Mouse (Mus musculus): ENCODE results near the gene Nid1. TPM values are rescaled to one million over a fixed set of nuclear protein-coding genes. Genes with fewer than 3 reads are reported as not detected.

The Nid1 gene
- polyA plus RNA-seq, 1 experiment from 2014 or later: 36.2 TPM

GRCm38 (mm10) chr13:13481033-13481432, 43.7 kb downstream of the Nid1 start:
- no peaks in the 10 kb centered on the region for H3K36me3 ChIP-seq (ENCODE audit: control insufficient read depth, insufficient read depth, low read length)
- no peak overlapping the region for H3K27ac ChIP-seq (replicated peaks)
- H3K4me2 ChIP-seq (replicated peaks; ENCODE audit: low read depth): no peak overlapping the region
- DNase-seq (ENCODE audit: low spot score): peak; percentile 25
- H3K4me3 ChIP-seq (ENCODE audit: low read depth, low read length): no peak overlapping the region
- WGBS: 40% methylated on average over 5 of the region's 5 CpGs
- no peak overlapping the region for H3K9ac ChIP-seq (ENCODE audit: low read length)
- no peaks in the 10 kb centered on the region for H3K27me3 ChIP-seq (ENCODE audit: control insufficient read depth, insufficient read depth, low read length)
- TF ChIP-seq EP300 (optimal IDR thresholded peaks at IDR 0.05): no peak
- TF ChIP-seq CTCF (IDR thresholded peaks at IDR 0.05; ENCODE audit: low read depth): no peak
- no peaks in the 10 kb centered on the region for H3K9me3 ChIP-seq (ENCODE audit: control insufficient read depth, low read length)
- ATAC-seq (ENCODE audit: low FRiP score, low TSS enrichment): peak; percentile 65; the same call in 1 of the 2 replicates
- H3K4me1 ChIP-seq (replicated peaks; ENCODE audit: control insufficient read depth, insufficient read depth): no peaks in the 10 kb centered on the region

- H3K27ac ChIP-seq (replicated peaks): no peak overlapping the region
- H3K4me3 ChIP-seq (ENCODE audit: low read depth, low read length): no peak overlapping the region
- no peak overlapping the region for H3K4me2 ChIP-seq (replicated peaks; ENCODE audit: low read depth)
- ATAC-seq (ENCODE audit: low FRiP score, low TSS enrichment) (peak; percentile 66), DNase-seq (ENCODE audit: low spot score) (peak; percentile 24)
- H3K27me3 ChIP-seq (ENCODE audit: control insufficient read depth, insufficient read depth, low read length): no peaks in the 10 kb centered on the region
- H3K36me3 ChIP-seq (ENCODE audit: control insufficient read depth, insufficient read depth, low read length): no peaks in the 10 kb centered on the region
- H3K9me3 ChIP-seq (ENCODE audit: control insufficient read depth, low read length): no peaks in the 10 kb centered on the region
- no peaks in the 10 kb centered on the region for H3K4me1 ChIP-seq (replicated peaks; ENCODE audit: control insufficient read depth, insufficient read depth)
- no peak overlapping the region for H3K9ac ChIP-seq (ENCODE audit: low read length)
- 78% methylated on average over 16 of the region's 16 CpGs for WGBS
- TF ChIP-seq EP300 (optimal IDR thresholded peaks at IDR 0.05) (no peak), CTCF (IDR thresholded peaks at IDR 0.05; ENCODE audit: low read depth) (no peak)
These were observed 44.7 kb downstream of the Nid1 start for GRCm38 (mm10) chr13:13481875-13482674.

- no peak for TF ChIP-seq CTCF (IDR thresholded peaks at IDR 0.05; ENCODE audit: low read depth)
- no peak for TF ChIP-seq EP300 (optimal IDR thresholded peaks at IDR 0.05)
- Histone ChIP-seq H3K4me2 (replicated peaks; ENCODE audit: low read depth) (no peak overlapping the region), H3K27ac (replicated peaks) (no peak overlapping the region), H3K27me3 (ENCODE audit: control insufficient read depth, insufficient read depth, low read length) (no peaks in the 10 kb centered on the region), H3K4me1 (replicated peaks; ENCODE audit: control insufficient read depth, insufficient read depth) (no peaks in the 10 kb centered on the region), H3K4me3 (ENCODE audit: low read depth, low read length) (no peak overlapping the region), H3K9me3 (ENCODE audit: control insufficient read depth, low read length) (no peaks in the 10 kb centered on the region), H3K36me3 (ENCODE audit: control insufficient read depth, insufficient read depth, low read length) (no peaks in the 10 kb centered on the region), H3K9ac (ENCODE audit: low read length) (no peak overlapping the region)
- WGBS: 56% methylated on average over 7 of the region's 7 CpGs
- no peak for DNase-seq (ENCODE audit: low spot score)
- ATAC-seq (ENCODE audit: low FRiP score, low TSS enrichment): no peak
These were observed 47.0 kb downstream of the Nid1 start for GRCm38 (mm10) chr13:13484351-13484751.

- Histone ChIP-seq H3K4me1 (replicated peaks; ENCODE audit: control insufficient read depth, insufficient read depth) (no peaks in the 10 kb centered on the region), H3K27ac (replicated peaks) (no peak overlapping the region), H3K36me3 (ENCODE audit: control insufficient read depth, insufficient read depth, low read length) (no peaks in the 10 kb centered on the region), H3K4me2 (replicated peaks; ENCODE audit: low read depth) (no peak overlapping the region), H3K9me3 (ENCODE audit: control insufficient read depth, low read length) (no peaks in the 10 kb centered on the region), H3K4me3 (ENCODE audit: low read depth, low read length) (no peak overlapping the region), H3K9ac (ENCODE audit: low read length) (no peak overlapping the region), H3K27me3 (ENCODE audit: control insufficient read depth, insufficient read depth, low read length) (no peaks in the 10 kb centered on the region)
- TF ChIP-seq EP300 (optimal IDR thresholded peaks at IDR 0.05) (no peak), CTCF (IDR thresholded peaks at IDR 0.05; ENCODE audit: low read depth) (no peak)
- DNase-seq (ENCODE audit: low spot score) (no peak), ATAC-seq (ENCODE audit: low FRiP score, low TSS enrichment) (no peak)
- WGBS: 78% methylated on average over 2 of the region's 2 CpGs
These were observed 47.5 kb downstream of the Nid1 start for GRCm38 (mm10) chr13:13484883-13485282.

- H3K27ac ChIP-seq (replicated peaks): no peak overlapping the region
- no peak overlapping the region for H3K4me2 ChIP-seq (replicated peaks; ENCODE audit: low read depth)
- no peaks in the 10 kb centered on the region for H3K36me3 ChIP-seq (ENCODE audit: control insufficient read depth, insufficient read depth, low read length)
- DNase-seq (ENCODE audit: low spot score) (no peak), ATAC-seq (ENCODE audit: low FRiP score, low TSS enrichment) (no peak)
- H3K27me3 ChIP-seq (ENCODE audit: control insufficient read depth, insufficient read depth, low read length): no peaks in the 10 kb centered on the region
- no peak overlapping the region for H3K4me3 ChIP-seq (ENCODE audit: low read depth, low read length)
- no peaks in the 10 kb centered on the region for H3K9me3 ChIP-seq (ENCODE audit: control insufficient read depth, low read length)
- H3K4me1 ChIP-seq (replicated peaks; ENCODE audit: control insufficient read depth, insufficient read depth): no peaks in the 10 kb centered on the region
- WGBS: 68% methylated on average over 4 of the region's 4 CpGs
- TF ChIP-seq EP300 (optimal IDR thresholded peaks at IDR 0.05): no peak
- TF ChIP-seq CTCF (IDR thresholded peaks at IDR 0.05; ENCODE audit: low read depth): no peak
- H3K9ac ChIP-seq (ENCODE audit: low read length): no peak overlapping the region
These were observed 48.3 kb downstream of the Nid1 start for GRCm38 (mm10) chr13:13485682-13486081.

GRCm38 (mm10) chr13:13487851-13488250, 50.5 kb downstream of the Nid1 start:
- 100% methylated on average over 1 of the region's 1 CpGs for WGBS
- no peak for TF ChIP-seq EP300 (optimal IDR thresholded peaks at IDR 0.05)
- no peak for TF ChIP-seq CTCF (IDR thresholded peaks at IDR 0.05; ENCODE audit: low read depth)
- no peak for DNase-seq (ENCODE audit: low spot score)
- no peaks in the 10 kb centered on the region for H3K27me3 ChIP-seq (ENCODE audit: control insufficient read depth, insufficient read depth, low read length)
- H3K4me2 ChIP-seq (replicated peaks; ENCODE audit: low read depth): no peak overlapping the region
- no peaks in the 10 kb centered on the region for H3K9me3 ChIP-seq (ENCODE audit: control insufficient read depth, low read length)
- no peak overlapping the region for H3K27ac ChIP-seq (replicated peaks)
- 0 out of 2 replicates have a peak, but pooled peaks have one; percentile 32 for ATAC-seq (ENCODE audit: low FRiP score, low TSS enrichment)
- H3K4me1 ChIP-seq (replicated peaks; ENCODE audit: control insufficient read depth, insufficient read depth): no peaks in the 10 kb centered on the region
- H3K4me3 ChIP-seq (ENCODE audit: low read depth, low read length): no peak overlapping the region
- H3K9ac ChIP-seq (ENCODE audit: low read length): no peak overlapping the region
- no peaks in the 10 kb centered on the region for H3K36me3 ChIP-seq (ENCODE audit: control insufficient read depth, insufficient read depth, low read length)

All from stomach, postnatal 0 days (tissue).